Mouse (Mus musculus) spleen, adult 2 months (tissue): ENCODE results near the gene Gm17606. TPM values are rescaled to one million over a fixed set of nuclear protein-coding genes. Genes with fewer than 3 reads are reported as not detected.

Experiments used
- DNase-seq, 2 experiments: peaks; one replicate each; pipeline versions ENCODE4 v3.0.0 to v3.0.0-alpha.2; 2012 to 2021; ENCODE audit warnings: low spot score in 2 of 2, low read depth in 1 of 2
- H3K27ac ChIP-seq: fragments of 200-500 bp; 2 replicates; pipeline ENCODE4 v1.5.1; 2012; ENCODE audit warnings: low read length, inconsistent platforms; ENCODE audit not compliant: insufficient read depth
- H3K27me3 ChIP-seq: fragments of 200-500 bp; 2 replicates; pipeline ENCODE4 v1.6.1; 2012; ENCODE audit warnings: mild to moderate bottlenecking, moderate library complexity, low read length, inconsistent platforms; ENCODE audit not compliant: control insufficient read depth, insufficient read depth
- H3K36me3 ChIP-seq: fragments of 200-500 bp; 2 replicates; pipeline ENCODE4 v1.6.1; 2012; ENCODE audit warnings: mild to moderate bottlenecking, low read length, inconsistent platforms; ENCODE audit not compliant: control insufficient read depth, insufficient read depth
- H3K4me1 ChIP-seq: fragments of 200-500 bp; 2 replicates; pipeline ENCODE4 v1.6.1; 2011; ENCODE audit warnings: inconsistent platforms; ENCODE audit not compliant: control insufficient read depth, insufficient read depth, insufficient read length
- H3K4me3 ChIP-seq: fragments of 200-500 bp; 2 replicates; pipeline ENCODE4 v1.5.1; 2011; ENCODE audit warnings: mild to moderate bottlenecking, inconsistent platforms; ENCODE audit not compliant: insufficient read depth, insufficient read length; ENCODE audit errors: extremely low read depth
- CTCF ChIP-seq: fragments of 200-500 bp; IDR thresholded peaks from 2 replicates; pipeline ENCODE4 v1.5.1; 2011; ENCODE audit warnings: mild to moderate bottlenecking, inconsistent platforms; ENCODE audit not compliant: insufficient read depth, insufficient read length, insufficient replicate concordance; ENCODE audit errors: extremely low read depth
- POLR2A ChIP-seq: fragments of 200-500 bp; IDR thresholded peaks from 2 replicates; pipeline ENCODE4 v1.6.1; 2011; ENCODE audit warnings: low read depth, low read length, inconsistent platforms
- WGBS: fragments of 180-500 bp; shearing (Covaris S2); methylation state at CpG from one replicate; pipeline ENCODE4 v1.1.7; 2018; 5-methylcytosine and 5-hydroxymethylcytosine counted together
- polyA plus RNA-seq: library from polyadenylated mRNA; depleted of rRNA; stranded (reverse); fragments of >200 nt; gene quantifications from 2 replicates; pipeline ENCODE4 v1.2.3, GENCODE M21; 2012

The Gm17606 gene
- polyA plus RNA-seq, 1 experiment = not detected

DNA sequence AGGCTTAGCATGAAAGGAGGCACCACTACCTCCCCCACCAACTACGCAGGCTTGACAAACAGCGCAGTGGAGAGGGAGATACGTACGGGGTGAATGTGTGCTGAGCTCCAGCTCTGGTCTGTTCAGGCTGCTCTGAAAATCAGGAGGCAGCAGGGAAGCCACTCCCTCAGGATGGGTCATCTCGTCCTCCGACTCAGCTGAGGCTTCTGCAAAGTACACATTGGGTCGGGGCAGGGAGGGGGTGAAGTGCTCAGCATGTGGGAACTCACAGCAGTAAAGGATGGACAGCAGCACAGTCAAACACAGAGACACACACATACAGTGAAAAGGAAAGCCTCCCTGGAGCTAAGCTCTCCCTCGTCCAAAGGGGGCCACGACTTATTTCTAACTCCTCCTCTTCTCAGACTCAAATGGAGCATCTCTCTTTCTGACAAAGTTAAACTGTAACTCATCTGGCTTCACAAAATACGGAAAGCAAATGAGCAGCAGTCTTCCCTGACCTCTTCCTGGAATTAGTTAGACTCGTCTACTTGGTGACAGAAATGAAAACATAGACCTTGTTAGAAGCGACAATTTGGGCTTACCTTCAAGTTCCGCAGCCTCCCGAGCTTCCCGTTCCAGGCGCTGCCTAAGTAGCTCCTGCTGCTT, 38.0 kb downstream of the Gm17606 start:
- TF ChIP-seq CTCF (no peak), POLR2A (no peak)
- 96% methylated on average over 16 of the region's 16 CpGs for WGBS
- no peak overlapping the region for H3K27ac ChIP-seq
- no peaks in the 10 kb centered on the region for H3K4me1 ChIP-seq
- no peak overlapping the region for H3K4me3 ChIP-seq
- H3K36me3 ChIP-seq = peaks cover 33% of the 10 kb centered on the region
- DNase-seq = no peak
- no peaks in the 10 kb centered on the region for H3K27me3 ChIP-seq

DNA sequence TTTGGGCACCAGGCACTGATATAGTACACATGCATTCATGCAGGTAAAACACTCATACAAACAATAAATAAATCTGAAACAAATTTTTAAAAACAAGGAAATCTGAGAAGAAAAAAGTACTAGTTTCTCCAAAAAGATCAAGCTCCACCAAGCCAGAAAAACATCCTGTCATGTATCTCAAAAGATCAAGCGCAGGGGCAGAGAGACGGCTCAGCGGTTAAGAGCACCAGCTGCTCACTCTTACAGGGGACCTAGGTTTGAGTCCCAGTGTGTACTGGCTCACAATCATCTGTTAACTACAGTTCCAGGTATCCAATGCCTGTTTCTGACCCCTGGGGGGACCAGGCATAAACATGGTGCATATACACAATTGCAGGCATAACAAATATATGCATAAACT, 41.6 kb downstream of the Gm17606 start:
- DNase-seq = no peak
- Histone ChIP-seq H3K27me3 (no peaks in the 10 kb centered on the region), H3K4me1 (no peaks in the 10 kb centered on the region; the same call in 1 of the 2 replicates), H3K4me3 (no peak overlapping the region), H3K27ac (no peak overlapping the region), H3K36me3 (peaks cover 20% of the 10 kb centered on the region)
- 66% methylated on average over 3 of the region's 3 CpGs for WGBS
- TF ChIP-seq POLR2A (no peak), CTCF (no peak)

GRCm38 (mm10) chr14:54685471-54685870, 44.7 kb downstream of the Gm17606 start:
- peak overlapping the region; percentile 98 for H3K4me3 ChIP-seq
- no peaks in the 10 kb centered on the region; the same call in 1 of the 2 replicates for H3K4me1 ChIP-seq
- H3K27ac ChIP-seq = no peak overlapping the region
- WGBS = 2% methylated on average over 8 of the region's 8 CpGs
- no peaks in the 10 kb centered on the region for H3K27me3 ChIP-seq
- H3K36me3 ChIP-seq = peaks cover 11% of the 10 kb centered on the region
- TF ChIP-seq CTCF (no peak), POLR2A (no peak)
- DNase-seq = no peak

DNA sequence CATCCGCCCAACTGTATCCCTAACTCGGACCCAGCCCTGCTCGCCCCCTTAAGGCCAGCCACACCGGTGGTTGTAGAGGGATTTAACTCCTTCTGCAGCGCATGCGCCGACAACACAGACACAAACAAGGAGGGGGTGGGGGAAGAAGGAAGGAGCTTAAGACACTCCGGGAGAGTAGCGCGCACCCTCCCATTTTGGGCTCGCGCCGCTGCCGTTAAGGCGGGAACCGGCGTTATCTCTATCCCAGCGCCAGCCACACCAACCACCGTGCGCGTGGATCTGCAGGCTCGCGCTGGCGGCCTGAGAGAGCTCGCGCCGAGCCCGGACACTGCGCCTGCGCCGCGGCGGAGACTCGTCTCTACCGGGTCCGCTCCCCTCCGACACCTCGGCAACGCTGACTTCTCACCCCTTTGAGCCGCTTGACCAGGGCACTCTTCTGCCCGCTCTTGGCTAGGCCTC, 45.3 kb downstream of the Gm17606 start, which contains the start of gene 1700123O20Rik:
Gene 1700123O20Rik, plus strand, starts transcription at position 154 of the 459 bp plus-strand sequence.
- Histone ChIP-seq H3K4me1 (no peaks in the 10 kb centered on the region; the same call in 1 of the 2 replicates), H3K27me3 (no peaks in the 10 kb centered on the region), H3K4me3 (peak within 1 kb of the TSS; percentile 98), H3K27ac (peak within 1 kb of the TSS; percentile 98), H3K36me3 (peaks cover 15% of the 10 kb centered on the region)
- TF ChIP-seq CTCF (no peak), POLR2A (peak; percentile 35; the same call in 1 of the 2 replicates)
- WGBS = under 1% methylated on average over 41 of the region's 41 CpGs
- peak; percentile 67 to 72 for DNase-seq

DNA sequence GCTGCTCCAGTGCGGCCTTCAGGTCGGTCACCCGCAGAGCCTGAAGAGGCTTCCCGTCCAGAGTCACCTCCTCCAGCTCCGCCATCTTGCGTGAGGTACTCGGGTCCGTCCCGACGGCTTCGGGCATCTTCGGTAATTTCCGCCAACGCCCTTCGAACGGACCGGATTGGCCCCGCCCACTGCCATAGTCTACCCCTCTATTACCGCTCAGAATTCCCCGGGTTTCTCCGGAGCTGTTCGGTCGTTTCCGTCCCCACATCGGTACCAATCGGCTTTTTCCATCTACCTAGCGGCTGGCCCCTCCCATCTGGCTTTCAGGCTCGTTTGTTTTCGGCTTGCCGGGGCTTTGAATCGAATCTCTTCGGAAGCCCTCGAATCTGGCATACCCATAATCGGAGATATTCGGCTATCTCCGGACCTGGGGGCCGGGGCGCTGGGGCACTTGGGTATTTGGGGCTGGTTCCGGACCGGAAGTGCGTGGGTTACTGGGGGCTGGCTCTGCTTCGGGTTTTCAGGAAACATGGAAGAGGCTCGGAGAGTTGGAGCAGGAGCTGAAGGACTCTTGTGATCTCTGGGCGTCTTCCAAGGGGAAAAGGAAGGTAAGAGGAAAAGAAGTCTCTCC, 45.9 kb downstream of the Gm17606 start, which contains the start of gene Acin1:
Gene Acin1, minus strand, starts transcription at position 410 of the 622 bp plus-strand sequence.
- Histone ChIP-seq H3K36me3 (peaks cover 15% of the 10 kb centered on the region), H3K4me3 (peak within 1 kb of the TSS; percentile 98), H3K27ac (peak within 1 kb of the TSS; percentile 98), H3K27me3 (no peaks in the 10 kb centered on the region), H3K4me1 (no peaks in the 10 kb centered on the region; the same call in 1 of the 2 replicates)
- DNase-seq = peak; percentile 99 to 100
- TF ChIP-seq CTCF (no peak), POLR2A (peak; percentile 94)
- under 1% methylated on average over 44 of the region's 44 CpGs for WGBS

DNA sequence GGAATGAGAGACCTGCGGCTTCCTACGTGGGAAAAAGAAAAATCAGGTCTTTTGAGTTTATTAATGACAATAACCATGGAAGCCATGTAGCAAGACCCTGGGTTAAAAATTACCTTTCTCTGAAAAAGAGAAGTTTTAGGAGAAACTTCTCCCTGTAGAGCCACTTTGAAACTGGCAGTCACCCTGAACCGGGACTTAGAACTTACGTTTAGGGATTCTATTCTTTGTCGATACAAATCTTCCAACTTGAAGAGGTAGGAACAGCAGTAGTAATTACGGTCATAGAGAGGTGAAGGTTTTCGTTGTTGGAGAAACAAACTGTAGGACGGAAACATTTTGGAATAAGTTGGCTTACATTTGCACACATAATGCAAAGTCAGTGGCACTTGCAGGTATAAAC, 46.5 kb downstream of the Gm17606 start:
- H3K36me3 ChIP-seq = peaks cover 15% of the 10 kb centered on the region
- no peaks in the 10 kb centered on the region for H3K27me3 ChIP-seq
- TF ChIP-seq CTCF (no peak), POLR2A (no peak)
- H3K4me3 ChIP-seq = peak overlapping the region; percentile 75
- WGBS = 1% methylated on average over 8 of the region's 8 CpGs
- H3K4me1 ChIP-seq = no peaks in the 10 kb centered on the region; the same call in 1 of the 2 replicates
- DNase-seq = no peak
- peak overlapping the region; percentile 80 for H3K27ac ChIP-seq

- Histone ChIP-seq H3K27me3 (no peaks in the 10 kb centered on the region), H3K4me1 (no peaks in the 10 kb centered on the region), H3K36me3 (peaks cover 4% of the 10 kb centered on the region), H3K27ac (no peak overlapping the region), H3K4me3 (no peak overlapping the region)
- 62% methylated on average over 6 of the region's 6 CpGs for WGBS
- TF ChIP-seq POLR2A (no peak), CTCF (no peak)
- DNase-seq = no peak
These were observed 54.3 kb downstream of the Gm17606 start for GRCm38 (mm10) chr14:54695042-54695441.
